Mouse (Mus musculus): ENCODE results near the gene Gmnc. TPM values are rescaled to one million over a fixed set of nuclear protein-coding genes. Genes with fewer than 3 reads are reported as not detected.

The Gmnc gene
- polyA plus RNA-seq, 1 experiment from 2014 or later, result 0.06 TPM

GRCm38 (mm10) chr16:26966830-26967229 lies 24.6 kb downstream of the Gmnc start:
- H3K9ac ChIP-seq, result no peak overlapping the region
- peaks cover 15% of the 10 kb centered on the region for H3K27me3 ChIP-seq
- H3K9me3 ChIP-seq, result no peaks in the 10 kb centered on the region
- H3K27ac ChIP-seq, result no peak overlapping the region
- peaks cover 5% of the 10 kb centered on the region for H3K4me1 ChIP-seq
- no peaks in the 10 kb centered on the region for H3K36me3 ChIP-seq
- 85% methylated on average over 2 of the region's 2 CpGs for WGBS
- no peak overlapping the region for H3K4me2 ChIP-seq (replicated peaks)
- no peak overlapping the region for H3K4me3 ChIP-seq
- ATAC-seq (ENCODE audit: insufficient number of reproducible peaks, insufficient read depth, low FRiP score, low TSS enrichment), result no peak

- H3K27me3 ChIP-seq, result peaks cover 5% of the 10 kb centered on the region; the same call in 1 of the 2 replicates
- H3K36me3 ChIP-seq, result no peaks in the 10 kb centered on the region
- H3K4me2 ChIP-seq (replicated peaks), result no peak overlapping the region
- no peak overlapping the region for H3K27ac ChIP-seq
- ATAC-seq (ENCODE audit: insufficient number of reproducible peaks, insufficient read depth, low FRiP score, low TSS enrichment), result no peak
- H3K9me3 ChIP-seq, result no peaks in the 10 kb centered on the region
- no peak overlapping the region for H3K9ac ChIP-seq
- H3K4me3 ChIP-seq, result no peak overlapping the region
- no peaks in the 10 kb centered on the region for H3K4me1 ChIP-seq
Observed at GRCm38 (mm10) chr16:26961971-26962370, 29.5 kb downstream of the Gmnc start.

- Histone ChIP-seq H3K4me2 (replicated peaks) (no peak overlapping the region), H3K9ac (no peak overlapping the region), H3K4me3 (no peak overlapping the region), H3K36me3 (no peaks in the 10 kb centered on the region), H3K9me3 (no peaks in the 10 kb centered on the region), H3K4me1 (no peaks in the 10 kb centered on the region), H3K27me3 (no peaks in the 10 kb centered on the region), H3K27ac (no peak overlapping the region)
- ATAC-seq (ENCODE audit: insufficient number of reproducible peaks, insufficient read depth, low FRiP score, low TSS enrichment), result no peak
- 82% methylated on average over 3 of the region's 3 CpGs for WGBS
Observed at GRCm38 (mm10) chr16:26951601-26952000, 39.9 kb downstream of the Gmnc start.

- Histone ChIP-seq H3K36me3 (no peaks in the 10 kb centered on the region), H3K27ac (no peak overlapping the region), H3K4me1 (no peaks in the 10 kb centered on the region), H3K4me2 (replicated peaks) (no peak overlapping the region), H3K4me3 (no peak overlapping the region), H3K27me3 (no peaks in the 10 kb centered on the region), H3K9me3 (no peaks in the 10 kb centered on the region), H3K9ac (no peak overlapping the region)
- WGBS, result 48% methylated on average over 4 of the region's 4 CpGs
- ATAC-seq (ENCODE audit: insufficient number of reproducible peaks, insufficient read depth, low FRiP score, low TSS enrichment), result no peak
Observed at GRCm38 (mm10) chr16:26950209-26950608, 41.2 kb downstream of the Gmnc start.

- H3K27me3 ChIP-seq, result no peaks in the 10 kb centered on the region
- no peaks in the 10 kb centered on the region for H3K36me3 ChIP-seq
- H3K4me3 ChIP-seq, result no peak overlapping the region
- 88% methylated on average over 1 of the region's 1 CpGs for WGBS
- no peak overlapping the region for H3K27ac ChIP-seq
- no peak for ATAC-seq (ENCODE audit: insufficient number of reproducible peaks, insufficient read depth, low FRiP score, low TSS enrichment)
- H3K9ac ChIP-seq, result no peak overlapping the region
- H3K9me3 ChIP-seq, result no peaks in the 10 kb centered on the region
- H3K4me2 ChIP-seq (replicated peaks), result no peak overlapping the region
- no peaks in the 10 kb centered on the region for H3K4me1 ChIP-seq
Observed at GRCm38 (mm10) chr16:26903968-26904367, 87.5 kb downstream of the Gmnc start.

GRCm38 (mm10) chr16:26901471-26901870 lies 90.0 kb downstream of the Gmnc start:
- no peak overlapping the region for H3K9ac ChIP-seq
- H3K4me1 ChIP-seq, result no peaks in the 10 kb centered on the region
- no peak for ATAC-seq (ENCODE audit: insufficient number of reproducible peaks, insufficient read depth, low FRiP score, low TSS enrichment)
- H3K4me3 ChIP-seq, result no peak overlapping the region
- no peaks in the 10 kb centered on the region for H3K36me3 ChIP-seq
- no peak overlapping the region for H3K4me2 ChIP-seq (replicated peaks)
- 32% methylated on average over 4 of the region's 4 CpGs for WGBS
- H3K27ac ChIP-seq, result no peak overlapping the region
- no peaks in the 10 kb centered on the region for H3K9me3 ChIP-seq
- H3K27me3 ChIP-seq, result no peaks in the 10 kb centered on the region

- Histone ChIP-seq H3K36me3 (no peaks in the 10 kb centered on the region), H3K27ac (no peak overlapping the region), H3K4me3 (no peak overlapping the region), H3K4me1 (no peaks in the 10 kb centered on the region), H3K9me3 (no peaks in the 10 kb centered on the region), H3K27me3 (no peaks in the 10 kb centered on the region), H3K9ac (no peak overlapping the region), H3K4me2 (replicated peaks) (no peak overlapping the region)
- ATAC-seq (ENCODE audit: insufficient number of reproducible peaks, insufficient read depth, low FRiP score, low TSS enrichment), result no peak
- 67% methylated on average over 4 of the region's 4 CpGs for WGBS
Observed at GRCm38 (mm10) chr16:26886337-26886736, 105.1 kb downstream of the Gmnc start.

- no peak for ATAC-seq (ENCODE audit: insufficient number of reproducible peaks, insufficient read depth, low FRiP score, low TSS enrichment)
- no peak overlapping the region for H3K4me3 ChIP-seq
- 67% methylated on average over 3 of the region's 3 CpGs for WGBS
- no peak overlapping the region for H3K9ac ChIP-seq
- no peaks in the 10 kb centered on the region for H3K27me3 ChIP-seq
- no peak overlapping the region for H3K27ac ChIP-seq
- H3K4me2 ChIP-seq (replicated peaks), result no peak overlapping the region
- H3K9me3 ChIP-seq, result no peaks in the 10 kb centered on the region
- no peaks in the 10 kb centered on the region for H3K4me1 ChIP-seq
- H3K36me3 ChIP-seq, result no peaks in the 10 kb centered on the region
Observed at GRCm38 (mm10) chr16:26876885-26877284, 114.6 kb downstream of the Gmnc start.

Measured in embryonic facial prominence, embryonic 12.5 days (tissue).